Mouse (Mus musculus) ES-Bruce4 (cell line): ENCODE results near the gene Tenm2.

Experiments used
- CTCF ChIP-seq: IDR thresholded peaks from one replicate; pipeline ENCODE4 v1.8.1; 2011; ENCODE audit warnings: low read depth, low read length
- POLR2A ChIP-seq: IDR thresholded peaks from one replicate; pipeline ENCODE4 v1.8.1; 2011; ENCODE audit warnings: low read length; ENCODE audit not compliant: insufficient read depth

GRCm38 (mm10) chr11:36482136-36482535, 753.6 kb downstream of the Tenm2 start:
- TF ChIP-seq POLR2A: no peak
- no peak for TF ChIP-seq CTCF
